Mouse (Mus musculus) urinary bladder, adult 18-20 months (tissue): ENCODE data around the gene Hnrnpab.
A peak's percentile ranks its signal among the peaks of the same experiment; 100 is the strongest.

Experiments
- DNase-seq, 2 experiments: peaks; one replicate each; pipeline ENCODE4 v3.0.0; 2022; ENCODE audit warnings: low spot score in 2 of 2, mixed read lengths in 2 of 2

The Hnrnpab gene

DNA sequence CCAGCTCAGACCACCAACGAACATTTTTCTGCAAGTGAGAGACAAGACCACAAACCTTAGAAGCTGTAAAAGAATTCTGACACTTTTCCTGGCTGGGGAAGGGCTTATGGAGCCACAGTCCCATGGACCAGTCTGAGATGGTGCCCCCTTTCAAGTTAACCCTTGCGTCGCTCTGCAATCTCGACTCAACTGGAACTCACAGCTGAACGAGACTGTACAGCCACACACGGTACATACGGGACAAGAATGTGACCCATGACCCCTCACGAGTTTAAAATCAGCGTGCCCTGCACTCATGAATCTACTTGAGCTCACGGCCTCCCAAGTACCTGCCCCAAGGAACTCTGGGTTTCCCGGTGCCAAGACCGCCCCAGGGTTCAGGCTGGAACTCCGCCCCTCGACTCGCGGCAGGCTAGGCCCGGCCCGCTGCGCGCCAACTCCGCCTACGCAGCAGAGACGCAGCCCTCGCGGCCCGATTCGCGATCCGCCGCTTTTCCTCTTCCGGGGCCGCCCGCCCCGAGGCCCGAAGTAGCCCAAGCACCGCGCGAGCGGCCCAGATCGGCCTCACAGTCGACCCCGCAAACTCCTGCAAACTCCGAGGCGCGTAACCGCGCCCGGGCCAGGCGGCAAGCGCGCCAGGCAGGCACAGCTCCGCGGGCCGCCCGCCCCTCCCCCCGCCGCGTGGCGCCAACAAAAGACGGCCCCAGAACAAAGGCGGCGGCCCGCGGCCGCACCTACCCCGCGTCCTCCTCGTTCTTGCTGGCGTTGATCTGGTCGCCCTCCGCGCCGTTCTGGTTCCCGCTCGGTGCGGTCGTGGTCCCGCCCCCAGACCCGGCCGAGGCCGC lies 823 bp downstream of the Hnrnpab start:
- DNase-seq, result peak; percentile 81 to 88

DNA sequence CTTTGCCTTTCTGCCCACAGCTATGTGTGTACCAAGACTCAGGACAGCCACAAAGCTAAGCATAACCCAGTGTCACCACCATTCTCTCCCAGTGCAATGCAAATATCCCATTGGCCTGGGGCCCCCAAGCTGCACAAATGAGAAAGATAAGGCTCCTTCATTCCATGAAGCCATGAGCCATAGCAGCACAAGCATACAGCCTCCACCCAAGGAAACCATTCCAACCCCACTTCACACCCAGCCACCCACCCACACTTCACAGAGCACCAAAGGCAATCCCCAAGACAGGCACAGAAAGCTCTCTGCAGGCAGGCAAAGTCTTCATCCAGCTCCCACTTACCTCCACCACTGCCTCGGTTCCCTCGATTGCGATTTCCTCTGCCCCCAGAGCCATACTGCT lies 4.4 kb downstream of the Hnrnpab start:
- no peak for DNase-seq

DNA sequence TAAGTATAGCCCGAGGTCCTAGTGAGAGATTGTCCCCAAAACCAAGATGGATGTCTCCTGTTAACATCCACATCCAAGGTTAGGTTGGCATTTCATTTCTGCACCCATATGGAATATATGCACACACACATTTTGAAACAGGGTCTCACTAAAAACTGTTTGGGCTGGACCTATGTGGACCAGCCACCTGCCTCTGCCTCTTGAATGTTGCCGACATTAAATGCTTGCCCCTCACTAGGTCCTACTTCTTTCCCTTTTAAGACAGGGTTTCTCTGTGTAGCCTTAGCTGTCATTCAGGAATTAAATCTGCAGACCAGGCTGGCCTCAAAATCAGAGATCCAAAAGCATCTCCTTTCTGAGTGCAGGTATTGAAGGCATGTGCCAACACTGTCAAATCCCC lies 9.1 kb downstream of the Hnrnpab start:
- DNase-seq, result no peak

DNA sequence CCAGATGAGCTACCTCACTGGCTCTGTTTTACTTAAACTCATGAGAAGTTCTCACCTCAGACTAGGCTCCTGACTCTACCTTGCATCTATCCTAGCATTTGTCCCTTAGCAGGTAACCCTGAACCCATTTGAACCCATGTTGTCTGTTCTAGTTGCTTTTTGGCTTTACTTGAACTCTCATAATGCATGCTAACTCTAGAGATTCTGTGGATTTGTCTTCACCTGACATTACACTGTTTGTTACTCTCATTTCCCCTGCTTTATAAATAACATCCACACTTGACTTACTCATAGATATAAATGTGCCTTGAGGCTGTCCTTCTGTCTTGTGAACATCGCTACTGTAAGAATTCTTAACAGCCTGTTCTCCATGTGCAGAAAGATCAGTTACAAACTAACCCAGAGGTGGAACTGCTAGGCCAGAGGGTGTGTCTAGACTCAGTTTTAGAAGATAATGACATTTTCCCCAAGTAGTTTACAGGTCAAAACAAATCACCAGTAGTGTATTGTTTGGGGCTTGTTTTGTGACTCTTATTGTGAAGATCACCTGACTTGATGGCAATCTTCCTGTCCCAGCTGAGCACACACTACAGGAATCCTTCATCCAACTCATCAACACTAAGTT lies 11.1 kb downstream of the Hnrnpab start:
- no peak for DNase-seq

DNA sequence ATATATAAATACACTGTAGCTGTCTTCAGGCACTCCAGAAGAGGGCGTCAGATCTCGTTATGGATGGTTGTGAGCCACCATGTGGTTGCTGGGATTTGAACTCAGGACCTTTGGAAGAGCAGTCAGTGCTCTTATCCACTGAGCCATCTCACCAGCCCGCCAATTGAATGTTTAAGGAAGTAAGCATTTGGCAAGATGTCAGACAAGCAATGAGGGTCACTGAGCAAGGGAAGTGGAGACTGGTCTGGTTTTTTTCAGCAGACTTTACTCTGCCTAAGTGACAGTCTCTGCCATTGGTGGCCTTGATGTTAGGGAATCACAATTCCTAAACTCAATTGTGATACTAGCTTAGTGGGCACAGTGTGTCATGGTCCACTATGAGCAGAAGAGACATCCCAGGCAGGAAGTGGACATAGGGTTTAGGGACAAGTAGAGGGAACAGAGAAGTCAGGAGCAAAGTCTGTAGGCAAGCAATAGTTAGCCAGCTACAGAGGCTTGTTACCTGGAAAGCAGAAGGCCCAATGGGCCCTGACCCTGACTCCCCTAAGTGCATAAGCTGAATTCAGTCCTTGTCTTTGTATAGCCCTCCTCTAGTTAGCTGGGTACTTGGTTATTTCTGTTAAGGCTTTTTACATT lies 11.8 kb downstream of the Hnrnpab start:
- no peak for DNase-seq

DNA sequence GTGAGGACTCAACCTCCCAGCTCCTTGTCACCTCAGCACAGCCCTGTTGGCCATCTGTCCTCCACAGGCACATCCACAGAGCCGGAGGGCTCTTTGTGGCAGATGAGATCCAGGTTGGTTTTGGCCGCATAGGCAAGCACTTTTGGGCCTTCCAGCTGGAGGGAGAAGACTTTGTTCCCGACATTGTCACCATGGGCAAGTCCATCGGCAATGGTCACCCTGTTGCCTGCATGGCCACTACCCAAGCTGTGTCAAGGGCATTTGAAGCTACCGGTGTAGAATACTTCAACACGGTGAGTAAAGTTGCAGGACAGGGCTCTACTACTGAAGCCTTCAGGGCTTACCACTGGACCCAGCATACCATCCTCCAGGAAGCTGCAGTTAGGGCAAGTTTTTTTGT lies 12.8 kb downstream of the Hnrnpab start:
- DNase-seq, result no peak

DNA sequence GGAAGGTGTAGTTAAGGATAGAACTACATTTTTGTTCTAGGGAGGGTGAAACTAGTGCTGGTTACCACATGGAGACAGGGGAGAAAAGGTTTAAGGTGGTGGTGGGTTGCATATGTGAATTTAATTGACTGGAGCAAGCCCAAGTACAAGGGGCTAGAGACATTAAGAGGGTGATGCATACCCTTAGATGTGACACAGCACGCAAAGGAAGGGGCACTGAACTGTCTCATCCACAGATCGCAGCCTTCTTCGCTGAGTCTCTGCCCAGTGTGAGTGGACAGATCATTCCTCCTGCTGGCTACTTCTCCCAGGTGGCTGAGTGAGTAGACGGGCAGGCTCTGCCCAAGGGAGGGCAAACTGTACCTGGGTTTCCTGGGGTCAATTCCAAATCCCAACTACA lies 13.3 kb downstream of the Hnrnpab start:
- DNase-seq, result no peak

DNA sequence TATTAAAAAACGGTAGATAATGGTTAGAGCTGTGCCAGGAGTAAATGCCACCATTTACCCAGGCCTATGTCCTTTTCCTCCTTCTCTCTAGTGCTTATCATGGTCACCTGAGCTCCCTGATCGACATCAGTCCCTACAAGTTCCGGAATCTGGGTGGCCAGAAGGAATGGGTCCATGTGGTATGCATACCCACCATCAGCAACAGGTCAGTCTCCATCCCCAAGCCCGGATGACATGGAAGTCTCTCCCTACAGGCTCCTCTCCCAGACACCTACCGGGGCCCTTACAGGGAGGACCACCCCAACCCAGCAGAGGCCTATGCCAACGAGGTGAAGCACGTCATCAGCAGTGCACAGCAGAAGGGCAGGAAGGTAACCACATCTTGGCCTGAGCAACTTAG lies 14.7 kb downstream of the Hnrnpab start:
- DNase-seq, result no peak

DNA sequence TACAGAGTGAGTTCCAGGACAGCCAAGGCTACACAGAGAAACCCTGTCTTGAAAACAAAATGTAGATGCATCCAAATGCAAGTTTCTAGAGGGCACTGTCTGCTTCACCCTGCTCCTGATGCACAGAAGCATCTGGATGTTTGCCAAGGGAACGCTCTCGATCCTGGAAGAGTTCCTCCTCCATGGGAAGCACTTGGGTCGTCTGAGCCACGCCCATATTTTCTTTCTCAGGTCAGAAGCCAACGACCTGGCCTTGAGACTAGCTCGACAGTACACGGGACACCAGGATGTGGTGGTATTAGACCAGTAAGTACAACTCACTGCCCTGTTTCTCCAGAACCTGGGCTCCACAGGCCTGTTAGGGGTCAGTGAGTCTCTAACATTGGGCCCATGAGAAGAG lies 15.5 kb downstream of the Hnrnpab start:
- DNase-seq, result no peak

DNA sequence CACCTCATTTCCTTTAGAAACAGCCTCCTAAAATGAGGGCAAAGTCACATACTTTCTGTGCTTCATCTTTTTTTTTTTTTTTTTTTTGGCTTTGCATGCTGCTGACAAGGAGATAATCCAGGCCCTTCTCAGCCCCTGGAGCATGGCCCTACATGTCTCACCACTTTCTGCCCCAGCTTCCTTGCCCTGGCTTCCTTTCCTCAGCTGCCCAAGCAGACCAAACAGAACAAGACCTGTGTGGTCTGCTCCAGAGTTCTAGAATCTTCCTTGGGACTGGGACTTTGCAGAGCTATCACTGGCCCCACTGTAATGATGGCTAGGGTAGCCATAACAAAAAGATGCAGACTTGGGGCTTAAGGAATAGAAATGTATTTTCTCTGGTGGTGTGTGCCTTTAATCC lies 16.6 kb downstream of the Hnrnpab start:
- no peak for DNase-seq

DNA sequence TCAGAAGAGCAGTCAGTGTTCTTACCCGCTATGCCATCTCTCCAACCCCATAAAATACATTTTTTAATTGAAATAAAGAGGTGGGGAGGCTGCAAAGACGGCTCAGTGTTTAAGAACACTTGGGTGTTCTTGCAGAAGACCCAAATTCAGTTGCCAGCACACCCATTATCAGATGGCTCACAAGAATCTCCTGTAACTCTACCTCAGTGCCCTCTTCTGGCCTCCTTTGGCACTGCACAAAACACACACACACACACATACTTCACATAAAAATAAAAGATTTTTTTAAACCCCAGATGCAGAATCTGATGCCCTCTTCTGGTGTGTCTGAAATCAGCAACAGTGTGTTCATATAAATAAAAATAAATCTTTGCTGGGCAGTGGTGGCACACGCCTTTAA lies 17.8 kb downstream of the Hnrnpab start:
- DNase-seq, result no peak

DNA sequence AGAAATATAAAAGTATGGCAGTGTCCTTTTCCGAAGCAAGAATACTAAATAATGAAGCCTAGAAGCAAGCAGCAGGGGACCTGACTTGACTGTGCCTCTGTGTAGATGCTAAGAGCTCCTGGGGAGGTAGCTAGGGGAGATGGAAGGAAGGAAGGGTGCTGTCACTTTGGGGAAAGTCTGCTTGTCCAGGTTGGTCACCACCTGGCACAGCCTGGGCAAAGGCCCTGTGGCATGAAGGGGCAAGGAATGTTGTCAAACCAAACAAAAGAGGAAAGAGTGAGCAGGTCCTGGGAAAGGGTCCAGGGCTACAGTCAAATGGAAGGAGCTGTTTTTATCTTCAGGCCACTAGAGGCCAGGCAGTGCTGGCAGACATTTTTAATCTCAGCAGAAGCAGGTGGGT lies 19.6 kb downstream of the Hnrnpab start:
- DNase-seq, result no peak

DNA sequence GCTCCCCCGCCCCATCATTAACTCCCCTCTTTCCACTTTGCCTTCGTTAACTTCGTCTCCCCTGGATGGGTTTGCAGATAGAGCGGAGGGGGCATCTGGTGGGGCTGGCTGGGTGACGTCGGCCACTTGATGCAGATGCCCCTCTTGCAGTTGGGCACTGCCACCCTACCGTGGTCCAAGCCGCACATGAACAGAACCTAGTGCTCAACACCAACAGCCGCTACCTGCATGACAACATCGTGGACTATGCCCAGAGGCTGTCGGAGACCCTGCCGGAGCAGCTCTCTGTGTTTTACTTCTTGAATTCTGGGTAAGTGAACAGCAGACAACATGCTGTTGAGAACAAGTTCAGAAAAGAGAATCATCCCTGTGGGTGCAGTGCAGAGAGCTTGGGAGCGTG lies 20.2 kb downstream of the Hnrnpab start:
- DNase-seq, result no peak

DNA sequence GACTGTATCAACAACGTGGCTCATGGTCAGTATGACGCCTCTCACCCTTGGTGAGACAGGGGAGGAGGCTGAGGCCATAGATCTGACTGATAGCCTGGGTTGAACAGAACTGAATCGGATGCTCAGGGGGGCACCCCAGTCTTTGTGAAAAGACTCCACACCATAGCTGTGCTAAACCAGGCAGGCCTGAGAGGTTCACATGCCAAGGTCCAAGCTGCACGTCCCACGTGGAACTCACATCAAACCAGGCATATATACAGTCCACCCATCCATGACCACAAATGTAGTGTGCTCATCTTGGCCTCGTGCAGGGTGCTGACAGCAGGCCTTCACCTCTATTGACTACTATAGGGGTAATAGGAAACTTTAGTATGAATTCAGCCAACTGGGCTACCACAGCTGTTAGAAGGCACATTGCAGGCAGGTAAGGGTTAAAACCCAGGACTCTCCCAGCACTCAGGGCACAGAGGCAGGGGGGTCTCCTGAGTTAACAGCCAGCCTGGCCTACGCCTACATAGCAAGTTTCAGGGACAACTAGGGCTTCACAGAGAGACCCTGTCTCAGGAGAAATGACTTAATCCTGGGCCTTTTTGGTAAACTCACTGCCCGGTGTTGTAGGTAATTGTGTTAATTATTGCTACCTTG lies 20.9 kb downstream of the Hnrnpab start:
- DNase-seq, result no peak

DNA sequence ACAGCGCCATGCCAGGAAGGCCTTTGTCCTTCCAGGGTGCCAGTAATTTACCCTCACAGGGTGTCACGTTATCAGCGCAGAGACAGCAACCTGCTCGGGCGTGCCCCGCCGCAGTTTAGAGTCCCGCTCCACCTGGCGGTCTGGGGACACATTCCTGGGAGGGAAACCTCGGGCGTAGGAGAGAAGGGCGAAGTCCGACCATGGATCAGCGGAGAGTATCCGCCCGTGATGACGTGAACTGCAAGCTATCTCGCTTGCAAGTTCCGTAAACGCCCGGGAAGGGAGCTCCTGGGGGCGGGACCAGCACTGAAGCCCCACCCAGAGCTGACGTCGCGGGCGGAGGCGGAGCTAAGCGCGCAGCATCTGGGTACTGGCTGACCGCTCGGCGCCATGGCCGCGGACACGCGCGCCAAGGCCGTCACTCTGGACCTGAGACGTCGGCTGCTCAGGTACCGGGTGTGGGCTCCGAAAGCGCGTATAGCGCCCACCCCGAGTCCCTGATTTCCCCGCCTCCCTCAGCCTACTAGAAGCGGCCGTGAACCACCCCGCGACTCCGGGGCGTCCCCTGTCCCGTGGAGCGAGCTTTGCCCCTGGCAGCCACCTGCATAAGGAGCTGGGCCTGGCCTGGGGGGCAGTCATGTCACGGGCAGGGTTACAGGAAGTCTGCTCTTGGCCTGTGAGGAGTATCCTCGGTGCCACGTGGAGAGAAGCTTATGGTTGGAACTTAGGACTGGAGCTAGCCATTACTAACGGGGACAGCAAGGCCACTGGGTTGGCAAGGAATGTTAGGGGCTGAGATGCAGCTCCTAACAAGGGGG lies 22.0 kb downstream of the Hnrnpab start, which contains the start of gene Phykpl:
Phykpl (plus strand) TSS at position 327 of the 818 bp plus-strand sequence.
- DNase-seq, result peak; percentile 98 to 99

DNA sequence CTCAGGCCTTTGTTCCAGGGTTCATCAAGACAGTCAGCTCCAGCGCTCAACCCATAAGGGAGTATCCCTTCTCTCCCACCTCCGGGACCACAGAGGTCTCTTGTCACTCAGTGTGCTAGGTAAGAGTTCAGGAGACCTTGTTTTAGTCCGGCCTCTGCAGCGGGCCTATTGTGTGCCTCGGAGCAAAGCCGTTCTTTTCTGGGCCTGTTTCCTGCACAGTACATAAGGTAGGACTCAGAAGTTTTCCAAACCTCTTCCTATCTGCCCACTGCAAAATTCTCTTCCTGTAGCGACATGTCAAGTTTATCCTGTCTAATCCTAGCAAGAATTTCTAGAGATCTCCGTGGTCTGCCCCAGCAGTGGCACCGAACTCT lies 22.6 kb downstream of the Hnrnpab start:
- peak; percentile 11 to 33 for DNase-seq

DNA sequence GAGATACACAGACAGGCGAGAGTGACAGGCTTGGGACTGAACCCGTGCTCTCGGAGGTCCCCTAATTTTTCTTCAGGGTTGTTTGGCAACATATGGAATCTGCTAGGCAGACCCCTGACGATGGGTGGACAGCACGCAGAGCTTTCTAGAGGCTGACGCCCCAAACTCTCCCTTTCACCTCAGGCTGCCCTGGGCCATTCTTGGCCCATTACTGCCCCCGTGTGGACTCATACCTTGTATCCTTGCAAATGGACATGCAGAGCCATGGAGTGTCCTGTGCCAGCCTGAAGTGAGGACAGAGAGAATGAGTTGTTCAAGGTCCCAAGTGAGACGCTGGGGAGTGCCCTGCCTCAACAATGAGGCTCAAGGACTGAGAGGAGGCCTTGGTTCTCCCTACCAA lies 23.9 kb downstream of the Hnrnpab start:
- DNase-seq, result peak; percentile 37 to 54

DNA sequence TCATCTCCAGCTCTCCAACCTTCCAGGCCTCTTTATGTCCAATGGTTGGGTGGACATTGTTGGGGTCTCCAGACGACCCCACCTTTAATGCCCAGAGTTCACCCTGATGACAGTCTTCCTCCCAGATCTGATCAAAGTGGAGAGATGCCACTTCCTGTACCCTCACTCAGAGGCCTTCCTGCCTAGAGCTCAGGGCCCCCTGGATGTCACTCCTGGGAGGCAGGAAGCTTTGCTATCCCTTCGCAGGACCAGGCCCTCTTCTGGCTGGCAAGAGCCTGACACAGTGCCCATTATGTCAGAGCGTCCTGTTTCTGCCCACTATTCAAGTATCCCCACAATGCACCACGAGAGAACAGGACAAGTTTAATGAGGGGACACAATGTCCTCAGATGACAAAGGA lies 27.6 kb downstream of the Hnrnpab start:
- DNase-seq, result no peak

DNA sequence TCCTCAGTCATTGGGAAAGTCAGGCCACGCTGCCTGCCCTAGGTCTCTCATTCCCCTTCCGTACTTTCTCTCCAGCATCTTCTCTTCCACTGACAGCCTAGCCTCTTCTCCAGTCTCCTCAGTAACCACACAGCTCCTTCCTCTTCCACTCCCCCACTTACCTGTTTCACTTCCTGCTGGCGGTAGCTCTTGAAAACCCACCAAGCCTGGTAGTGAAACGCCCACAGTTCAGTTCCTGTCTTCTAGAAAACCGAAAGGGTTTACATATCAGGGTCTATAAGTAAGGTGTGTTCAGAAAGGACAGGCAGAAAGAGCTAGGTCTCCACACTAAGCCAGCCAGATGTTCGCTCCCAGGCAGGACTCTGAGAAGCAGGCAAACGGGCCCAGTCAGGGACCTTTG lies 29.1 kb downstream of the Hnrnpab start:
- DNase-seq, result no peak

DNA sequence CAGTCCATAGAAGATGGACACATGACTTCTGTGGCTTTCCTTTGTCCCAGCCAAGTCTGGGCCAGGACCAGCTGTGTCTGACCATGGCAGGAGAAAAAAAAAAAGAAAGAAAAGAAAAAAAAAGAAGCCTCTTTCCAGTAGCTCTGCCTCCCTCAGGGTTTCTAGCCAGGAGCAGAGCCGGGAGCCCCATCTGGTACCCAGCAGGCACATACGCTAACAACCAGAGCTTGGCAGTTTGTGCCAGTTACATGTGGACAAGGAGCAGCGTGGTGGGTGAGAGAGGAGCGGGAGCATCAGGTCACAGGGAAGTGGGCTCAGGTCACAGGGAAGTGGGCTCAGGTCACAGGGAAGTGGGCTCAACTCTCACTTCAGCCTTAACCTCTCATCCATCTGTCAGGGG lies 30.2 kb downstream of the Hnrnpab start:
- no peak for DNase-seq

DNA sequence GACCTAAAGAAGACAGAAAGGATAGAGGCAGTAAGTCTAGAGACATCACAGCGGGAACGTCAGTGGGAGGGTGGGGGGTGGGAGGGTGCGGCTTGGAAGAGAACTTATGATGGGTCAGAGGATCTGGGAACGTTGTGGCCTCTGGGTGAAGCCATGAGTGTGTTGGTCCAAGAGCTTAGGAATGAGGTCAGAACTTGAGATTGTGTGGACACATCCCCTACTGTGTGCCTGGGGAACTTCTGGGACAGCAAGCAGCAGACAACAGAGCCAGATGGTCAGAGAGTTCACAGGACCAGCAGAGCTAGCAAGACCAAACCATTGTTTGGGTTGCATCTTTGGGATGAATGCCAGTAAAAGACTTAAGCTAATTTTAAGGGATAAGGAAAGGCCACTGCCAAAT lies 37.8 kb downstream of the Hnrnpab start:
- DNase-seq, result no peak

DNA sequence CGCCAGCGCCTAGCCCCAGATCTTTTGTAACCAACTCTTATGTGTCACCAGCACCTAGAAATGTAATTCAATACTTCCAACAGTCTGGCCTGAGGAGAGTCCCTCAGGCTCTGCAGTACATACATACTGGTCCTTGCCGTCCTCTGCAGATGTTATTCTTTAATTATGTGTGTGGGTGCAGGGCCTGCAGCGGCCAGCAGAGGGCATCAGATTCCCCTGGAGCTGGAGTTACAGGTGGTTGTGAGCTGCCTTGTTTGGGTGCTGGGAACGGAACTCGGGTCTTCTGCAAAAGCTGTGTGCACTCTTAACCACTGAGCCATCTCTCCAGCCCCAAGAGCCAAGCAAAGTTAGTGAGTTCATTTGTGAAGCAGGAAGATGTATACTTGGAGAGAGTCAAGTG lies 40.7 kb downstream of the Hnrnpab start:
- DNase-seq, result no peak
